Mouse (Mus musculus) spleen, adult 12 weeks (tissue): Measurements from ENCODE around the gene Cab39.

ENCODE experiments used
- DNase-seq: peaks from one replicate; pipeline ENCODE4 v3.0.0; 2022; ENCODE audit warnings: low spot score

Gene Cab39

DNA sequence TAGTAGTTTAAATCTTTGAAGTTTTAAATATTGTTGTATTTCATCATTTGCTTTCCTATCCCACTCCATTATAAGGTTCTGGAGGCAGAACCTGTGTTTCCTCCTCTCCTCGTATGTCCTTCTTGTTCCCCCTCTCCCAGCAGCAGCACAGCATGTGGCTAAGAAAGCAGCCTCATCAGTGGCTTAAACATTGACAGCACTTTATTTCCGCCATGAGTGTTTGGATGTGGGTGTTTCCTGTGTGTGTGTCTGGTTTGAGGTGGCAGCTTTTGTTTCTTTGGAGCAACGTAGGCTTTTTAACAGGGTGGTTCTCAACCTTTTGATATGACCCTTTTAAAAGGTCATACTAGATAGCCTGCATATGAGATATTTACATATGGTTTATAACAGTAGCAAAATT is 52.2 kb downstream of the Cab39 start:
- DNase-seq, result no peak

- DNase-seq, result no peak
Measured at GRCm38 (mm10) chr1:85849016-85849415, 55.8 kb downstream of the Cab39 start.

DNA sequence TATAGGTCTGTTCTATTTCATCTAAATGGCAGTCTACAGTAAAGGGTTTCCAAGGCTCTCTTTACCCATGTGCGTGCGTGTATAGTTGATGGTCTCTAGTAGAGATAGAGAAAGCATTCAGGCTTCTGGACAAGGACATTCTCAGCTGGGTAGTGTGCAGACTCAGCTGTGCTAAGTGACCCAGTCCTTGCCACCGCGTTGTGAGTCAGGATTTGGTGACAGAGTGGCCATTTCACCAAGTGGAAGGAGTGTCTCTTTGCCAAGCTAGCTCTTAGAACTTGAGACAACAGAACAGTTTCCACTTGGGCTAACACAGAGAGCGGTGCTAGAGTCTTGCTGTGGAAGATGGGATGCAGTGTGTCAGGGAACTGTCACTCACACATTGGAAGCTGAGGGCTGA is 57.6 kb downstream of the Cab39 start:
- DNase-seq, result no peak

GRCm38 (mm10) chr1:85852996-85853689 is 59.9 kb downstream of the Cab39 start:
- peak; percentile 29 for DNase-seq

DNA sequence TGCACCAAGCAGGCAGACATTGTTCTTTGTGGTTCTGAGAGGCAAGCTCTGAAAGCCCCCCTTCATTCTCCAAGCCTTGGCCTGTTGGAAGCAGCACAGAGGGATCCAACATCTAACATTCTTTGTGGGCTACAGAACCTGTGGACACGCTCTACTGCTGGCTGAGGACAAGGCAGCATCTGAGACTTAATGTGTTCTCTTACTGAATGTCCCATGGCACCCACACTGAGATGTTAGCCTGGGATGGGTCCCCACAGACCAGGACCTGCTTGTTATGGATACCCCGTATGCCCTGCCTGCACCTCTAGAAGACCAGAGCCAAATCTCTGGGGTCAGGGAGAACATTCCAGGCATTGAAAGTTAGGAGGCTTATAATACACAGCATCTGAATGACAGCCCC is 60.6 kb downstream of the Cab39 start:
- DNase-seq, result no peak

DNA sequence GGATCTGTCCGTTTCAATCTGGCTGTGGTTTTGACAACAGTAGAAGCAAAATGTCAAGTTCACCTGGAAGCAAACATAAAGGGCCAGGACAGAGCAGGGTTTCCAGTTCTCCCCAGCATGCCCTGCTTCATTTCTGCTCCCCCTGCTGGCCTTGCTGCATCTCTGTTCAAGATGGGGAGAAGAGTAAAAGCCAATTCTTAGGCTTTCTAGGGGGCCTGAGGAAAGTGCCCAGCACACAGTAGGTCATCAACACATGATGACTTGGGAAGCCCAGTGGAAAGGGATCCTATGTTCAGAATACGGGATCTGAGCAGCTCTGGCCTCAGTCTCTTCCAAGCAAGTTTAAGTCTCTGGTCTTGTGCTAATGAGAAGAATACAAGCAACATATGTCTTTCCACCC is 61.2 kb downstream of the Cab39 start:
- no peak for DNase-seq

DNA sequence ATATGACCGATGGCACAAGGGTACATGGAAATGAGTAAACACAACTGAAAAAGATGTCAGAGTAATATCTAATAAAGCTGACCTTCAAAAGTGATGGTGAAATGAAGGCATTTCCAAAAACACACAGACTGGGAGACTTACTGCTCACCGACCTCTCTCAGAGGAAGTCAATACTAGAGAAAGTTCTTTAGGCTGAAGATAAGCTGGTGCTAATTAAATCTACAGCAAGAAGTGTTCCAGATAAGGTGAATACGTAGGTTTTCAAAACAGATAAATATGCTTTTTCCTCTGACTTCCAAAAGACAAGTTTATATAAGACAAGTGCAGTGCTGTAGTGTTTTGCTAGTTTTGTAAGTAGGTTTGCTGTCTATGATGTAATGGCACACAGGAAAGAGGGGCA is 63.0 kb downstream of the Cab39 start:
- DNase-seq, result no peak

DNA sequence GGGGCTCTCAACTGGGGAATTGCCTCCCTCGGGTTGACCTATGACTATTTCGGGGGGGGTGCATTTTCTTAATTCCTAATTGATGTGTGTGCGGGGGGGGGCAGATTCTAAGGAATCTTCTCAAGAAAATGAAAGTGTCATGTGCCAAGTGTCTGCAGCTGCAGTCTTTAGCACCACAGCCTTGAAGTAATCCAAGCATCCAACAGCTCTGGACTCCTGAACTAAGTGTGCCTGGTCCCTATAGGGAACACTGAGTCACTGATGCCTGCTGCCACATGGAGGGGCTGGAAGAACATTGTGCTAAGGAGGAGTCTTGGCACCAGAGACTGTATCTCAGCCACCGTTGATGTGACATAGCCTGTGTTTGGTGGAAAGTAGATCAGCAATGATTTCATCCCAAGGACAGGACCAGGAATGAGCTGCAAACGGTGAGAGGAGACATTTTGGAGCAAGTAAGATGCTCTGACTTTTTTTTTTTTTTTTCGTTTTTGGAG is 64.1 kb downstream of the Cab39 start:
- no peak for DNase-seq

DNA sequence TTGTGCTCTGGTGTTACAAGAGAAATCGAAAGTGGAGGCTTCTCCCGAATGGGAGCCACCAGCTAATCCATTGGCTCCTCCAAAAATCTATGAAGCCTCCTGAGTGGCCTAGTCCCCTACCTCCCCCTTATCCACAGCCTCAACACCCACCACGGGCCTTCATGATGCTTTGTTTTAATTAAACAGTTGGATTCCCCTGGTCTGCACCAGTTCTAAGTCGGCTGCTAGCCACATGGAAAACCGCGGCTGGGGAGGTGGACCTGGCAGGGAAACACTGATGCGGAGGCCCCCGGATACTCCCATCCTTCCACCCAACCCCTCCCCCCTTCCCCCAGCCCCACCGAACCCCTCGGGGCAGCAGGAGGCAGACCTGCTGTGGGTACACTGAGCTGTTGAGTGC is 71.1 kb downstream of the Cab39 start:
- DNase-seq, result no peak

DNA sequence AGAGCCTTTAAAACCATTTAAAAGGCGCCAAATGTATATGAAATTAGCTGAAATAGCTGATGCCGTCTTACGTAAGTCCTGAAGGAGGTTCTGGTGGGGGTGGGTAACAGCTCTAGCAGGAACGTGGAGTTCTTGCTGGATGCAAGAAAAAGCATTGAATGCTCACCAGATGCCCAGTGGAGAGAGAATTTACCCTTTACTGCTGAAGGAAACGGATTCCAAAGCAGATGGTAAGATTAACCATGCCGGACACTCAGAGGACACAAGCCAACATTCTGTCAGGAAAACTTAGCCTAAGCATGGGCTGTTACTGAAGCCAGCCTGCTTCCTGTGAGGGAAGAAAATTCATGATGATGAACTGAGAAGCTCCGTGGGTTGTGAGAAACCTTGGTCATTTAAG is 76.8 kb downstream of the Cab39 start:
- no peak for DNase-seq

- DNase-seq, result no peak
Measured at GRCm38 (mm10) chr1:85870546-85870945, 77.3 kb downstream of the Cab39 start.

DNA sequence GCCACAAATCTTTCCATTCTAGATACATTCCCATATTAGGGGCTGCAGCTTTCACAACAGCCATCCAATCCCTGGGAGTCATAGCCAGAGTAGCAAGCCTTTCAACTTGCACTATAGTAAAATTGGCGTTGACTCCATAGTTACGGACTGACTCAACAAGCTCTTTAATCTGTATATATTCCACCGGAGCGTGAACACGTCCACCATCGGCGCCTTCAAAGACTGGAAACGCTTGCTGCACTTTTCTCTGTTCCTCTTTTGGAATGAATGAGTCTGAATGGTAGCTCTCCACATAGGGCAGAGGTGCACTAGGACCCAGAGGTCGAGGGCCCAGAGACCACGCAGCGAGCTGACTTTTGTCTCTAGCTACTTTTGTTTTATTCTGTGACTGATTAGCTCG is 88.8 kb downstream of the Cab39 start:
- DNase-seq, result no peak

DNA sequence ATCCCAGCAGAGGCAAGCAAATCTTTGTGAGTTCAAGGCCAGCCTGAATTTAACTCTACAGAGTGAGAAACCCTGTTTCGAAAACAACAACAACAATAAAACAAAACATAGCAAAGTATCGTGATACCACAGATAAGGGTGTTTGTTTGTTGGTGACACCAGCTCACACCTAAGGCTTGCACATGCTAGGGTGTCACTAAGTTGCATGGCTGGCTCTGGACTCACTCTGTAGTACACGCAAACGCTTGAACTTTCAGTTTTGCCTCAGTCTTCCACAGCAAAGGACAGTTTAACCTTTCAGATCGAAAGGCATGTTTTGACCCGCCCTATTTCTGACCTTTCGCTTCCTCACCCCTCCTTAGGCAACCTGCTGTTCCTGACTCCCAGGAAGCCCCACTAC is 94.0 kb downstream of the Cab39 start:
- DNase-seq, result no peak

DNA sequence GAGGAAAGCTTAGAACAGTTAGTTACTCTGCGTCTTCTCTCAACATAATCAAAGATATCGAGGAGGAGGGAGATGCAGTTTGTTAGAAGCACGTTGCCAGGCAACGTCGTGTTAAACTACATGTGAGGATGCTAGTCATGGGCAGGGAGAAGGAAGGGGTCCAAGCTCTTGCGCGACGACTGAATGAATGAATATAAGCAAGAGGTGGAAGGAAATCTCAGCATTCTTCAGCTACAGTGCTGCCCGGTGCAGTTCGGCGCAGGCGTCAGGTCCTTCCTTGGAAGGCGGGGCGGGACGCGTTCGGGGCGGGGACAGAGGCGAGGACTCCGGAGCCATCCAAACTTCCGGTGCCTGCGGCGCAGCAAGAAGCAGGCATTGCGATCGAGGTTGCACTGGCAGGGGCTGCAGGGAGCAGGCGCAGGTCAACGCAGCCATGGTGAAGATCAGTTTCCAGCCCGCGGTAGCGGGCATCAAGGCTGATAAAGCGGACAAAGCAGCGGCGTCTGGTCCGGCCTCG is 101.0 kb downstream of the Cab39 start, which contains the start of gene Itm2c:
TSS of gene Itm2c (plus strand) at position 51 of the 517 bp plus-strand sequence.
- DNase-seq, result peak; percentile 61

DNA sequence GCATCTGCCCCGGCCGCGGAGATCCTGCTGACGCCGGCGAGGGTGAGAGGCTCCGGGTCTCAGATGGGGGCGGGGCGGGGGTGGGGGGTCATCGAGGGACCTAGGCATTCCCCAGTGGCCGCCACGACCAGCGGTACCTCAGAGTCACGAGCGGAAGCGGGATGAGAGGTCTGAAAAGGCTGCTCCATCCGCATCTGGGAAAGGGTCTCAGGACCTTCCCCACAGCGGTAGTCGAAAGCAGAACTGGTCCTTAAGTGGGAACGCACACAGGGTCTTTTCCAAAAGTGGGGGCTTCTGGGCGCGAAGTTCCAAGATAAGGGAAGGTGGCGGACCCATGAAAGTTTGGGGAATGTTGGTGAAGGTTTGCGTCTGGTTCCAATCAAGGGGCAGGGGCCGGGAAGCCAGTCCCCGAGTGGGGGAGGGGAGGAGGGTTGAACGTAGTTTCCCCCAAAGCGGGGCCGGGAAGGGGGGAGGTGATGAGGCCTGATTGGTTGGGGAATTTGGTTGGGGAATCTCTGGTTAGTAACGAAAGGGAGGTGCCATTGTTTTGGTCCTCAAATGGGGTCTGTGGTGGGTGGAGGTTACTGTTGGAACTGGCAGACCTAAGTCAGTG is 101.6 kb downstream of the Cab39 start:
- no peak for DNase-seq

DNA sequence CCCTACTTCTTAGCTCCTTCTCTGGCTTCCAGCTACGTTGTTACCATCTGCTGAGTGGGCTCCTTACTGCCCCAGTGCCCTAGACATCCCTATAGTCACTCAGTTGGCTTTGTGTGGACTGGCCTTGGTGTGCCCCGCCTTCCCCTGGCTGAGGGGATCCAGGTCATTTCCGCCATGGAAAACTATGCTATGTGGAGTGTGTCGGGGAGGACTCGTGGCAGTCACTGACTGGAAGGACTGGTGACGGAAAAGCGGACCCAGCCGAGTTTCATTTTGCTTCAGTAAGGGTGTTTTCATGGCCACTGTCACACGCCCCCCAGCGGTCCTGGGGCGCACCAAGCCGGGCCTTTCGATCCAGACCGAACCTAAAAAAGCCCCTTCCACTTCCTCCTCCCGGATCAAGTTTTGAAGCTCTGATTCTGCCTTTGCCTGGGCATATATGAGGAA is 102.2 kb downstream of the Cab39 start:
- DNase-seq, result peak; percentile 52

GRCm38 (mm10) chr1:85896110-85896509 is 102.9 kb downstream of the Cab39 start:
- no peak for DNase-seq

GRCm38 (mm10) chr1:85896781-85897700 is 103.8 kb downstream of the Cab39 start:
- no peak for DNase-seq

DNA sequence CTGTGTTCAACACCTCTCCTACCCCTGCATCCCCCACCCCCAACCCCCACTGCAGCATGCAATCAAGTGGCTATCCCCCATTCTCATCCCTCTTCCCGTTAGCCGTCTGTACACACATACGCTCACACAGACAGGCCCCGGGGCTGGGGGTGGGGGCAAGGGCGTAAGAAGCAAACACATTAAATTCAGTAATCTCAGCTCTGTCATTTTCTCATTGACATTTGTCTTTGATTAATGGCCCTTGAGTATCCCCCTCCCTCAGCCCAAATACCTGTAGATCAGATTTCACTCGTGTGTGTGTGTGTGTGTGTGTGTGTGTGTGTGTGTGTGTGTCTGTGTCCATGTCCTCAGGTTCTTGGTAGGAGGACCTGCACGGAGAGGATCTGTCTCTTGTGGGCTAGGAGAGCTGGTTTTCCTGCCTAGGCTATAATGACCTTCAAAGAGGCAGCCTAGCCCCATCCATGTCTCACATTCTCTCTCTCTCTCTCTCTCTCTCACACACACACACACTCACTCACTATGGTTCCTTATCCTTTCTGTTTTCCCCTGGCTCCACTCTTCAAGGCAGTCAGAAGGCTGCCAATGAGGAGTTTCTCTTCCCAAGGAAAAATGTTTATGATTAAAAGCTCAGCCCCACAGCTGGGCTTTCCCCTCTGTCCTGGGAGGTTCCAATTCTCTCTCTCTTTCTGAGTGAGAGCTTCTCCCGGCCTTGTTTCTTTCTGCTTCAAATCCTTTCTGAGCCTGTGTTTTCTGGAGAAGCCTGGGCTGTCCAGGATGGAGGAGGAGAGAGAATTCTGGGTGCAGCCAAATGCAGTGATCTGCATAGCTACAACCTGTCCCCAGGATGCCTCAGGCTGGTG is 104.9 kb downstream of the Cab39 start:
- no peak for DNase-seq

- DNase-seq, result no peak
Measured at GRCm38 (mm10) chr1:85898761-85899387, 105.6 kb downstream of the Cab39 start.

DNA sequence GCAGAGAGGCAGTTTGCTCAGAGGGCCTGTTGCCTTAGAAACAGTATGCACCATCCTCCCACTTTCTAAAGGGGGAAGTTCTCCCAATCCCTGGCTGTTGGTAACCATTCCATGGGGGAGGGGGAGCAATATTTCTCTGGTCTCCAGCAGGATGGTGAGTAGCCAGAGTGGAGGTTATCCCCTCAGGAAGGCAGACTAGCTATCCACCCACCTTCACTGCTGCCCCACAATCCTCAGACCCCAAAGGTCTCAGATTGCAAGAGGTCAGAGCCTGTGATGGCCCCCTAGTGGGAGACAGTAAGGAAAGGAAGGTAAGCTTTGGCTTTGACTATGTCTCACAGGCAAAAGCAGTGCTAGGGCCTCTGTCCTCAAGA is 106.1 kb downstream of the Cab39 start:
- no peak for DNase-seq
